Mouse (Mus musculus): ENCODE measurements at regions not wholly inside any gene's neighbourhood (a gene's known extent, or its start where the extent isn't known, plus 50 kb on each side); places are given as distances from the start of the nearest gene placed in this dataset.

GRCm38 (mm10) chr12:43831976-43832375, 378.1 kb downstream of the Dnajb9 start:
- H3K4me3 ChIP-seq = no peak overlapping the region
- intact Hi-C loops (cut with DNase I) = no loop called here
- no peak overlapping the region for H3K9ac ChIP-seq (ENCODE audit: low read depth, low read length)
- WGBS = 46% methylated on average over 1 of the region's 1 CpGs
- no peak for DNase-seq
- TF ChIP-seq CTCF (IDR thresholded peaks at IDR 0.05) (no peak), EP300 (IDR thresholded peaks at IDR 0.05; ENCODE audit: insufficient read depth, low read depth, low read length) (no peak), POLR2A (IDR thresholded peaks at IDR 0.05; ENCODE audit: insufficient read depth, low read depth, low read length) (no peak)
- H3K27ac ChIP-seq = no peak overlapping the region
- H3K27me3 ChIP-seq (ENCODE audit: control insufficient read depth, insufficient read depth, low read length) = no peaks in the 10 kb centered on the region
- H3K4me1 ChIP-seq (ENCODE audit: control insufficient read depth, insufficient read depth, low read length) = no peaks in the 10 kb centered on the region
- no peaks in the 10 kb centered on the region for H3K79me2 ChIP-seq (replicated peaks; ENCODE audit: control insufficient read depth, insufficient read depth, low read length)
- H3K36me3 ChIP-seq (ENCODE audit: control insufficient read depth, insufficient read depth, low read length) = no peaks in the 10 kb centered on the region

GRCm38 (mm10) chr12:43828641-43829040, 381.5 kb downstream of the Dnajb9 start:
- no peak for TF ChIP-seq CTCF (IDR thresholded peaks at IDR 0.05)
- no peak for TF ChIP-seq EP300 (IDR thresholded peaks at IDR 0.05; ENCODE audit: insufficient read depth, low read depth, low read length)
- TF ChIP-seq POLR2A (IDR thresholded peaks at IDR 0.05; ENCODE audit: insufficient read depth, low read depth, low read length) = no peak
- H3K9ac ChIP-seq (ENCODE audit: low read depth, low read length) = no peak overlapping the region
- H3K4me1 ChIP-seq (ENCODE audit: control insufficient read depth, insufficient read depth, low read length) = no peaks in the 10 kb centered on the region
- no peak overlapping the region for H3K4me3 ChIP-seq
- no peak for DNase-seq
- intact Hi-C loops (cut with DNase I) = no loop called here
- no peaks in the 10 kb centered on the region for H3K79me2 ChIP-seq (replicated peaks; ENCODE audit: control insufficient read depth, insufficient read depth, low read length)
- no peaks in the 10 kb centered on the region for H3K27me3 ChIP-seq (ENCODE audit: control insufficient read depth, insufficient read depth, low read length)
- no peaks in the 10 kb centered on the region for H3K36me3 ChIP-seq (ENCODE audit: control insufficient read depth, insufficient read depth, low read length)
- no peak overlapping the region for H3K27ac ChIP-seq

GRCm38 (mm10) chr12:43827901-43828300, 382.2 kb downstream of the Dnajb9 start:
- Histone ChIP-seq H3K36me3 (ENCODE audit: control insufficient read depth, insufficient read depth, low read length) (no peaks in the 10 kb centered on the region), H3K9ac (ENCODE audit: low read depth, low read length) (no peak overlapping the region), H3K27me3 (ENCODE audit: control insufficient read depth, insufficient read depth, low read length) (no peaks in the 10 kb centered on the region), H3K27ac (no peak overlapping the region), H3K4me3 (no peak overlapping the region), H3K79me2 (replicated peaks; ENCODE audit: control insufficient read depth, insufficient read depth, low read length) (no peaks in the 10 kb centered on the region), H3K4me1 (ENCODE audit: control insufficient read depth, insufficient read depth, low read length) (no peaks in the 10 kb centered on the region)
- no peak for DNase-seq
- WGBS = 60% methylated on average over 6 of the region's 6 CpGs
- TF ChIP-seq EP300 (IDR thresholded peaks at IDR 0.05; ENCODE audit: insufficient read depth, low read depth, low read length) (no peak), POLR2A (IDR thresholded peaks at IDR 0.05; ENCODE audit: insufficient read depth, low read depth, low read length) (no peak), CTCF (IDR thresholded peaks at IDR 0.05) (no peak)
- intact Hi-C loops (cut with DNase I) = no loop called here

GRCm38 (mm10) chr12:43827296-43827695, 382.8 kb downstream of the Dnajb9 start:
- Histone ChIP-seq H3K27ac (no peak overlapping the region), H3K36me3 (ENCODE audit: control insufficient read depth, insufficient read depth, low read length) (no peaks in the 10 kb centered on the region), H3K4me3 (no peak overlapping the region), H3K27me3 (ENCODE audit: control insufficient read depth, insufficient read depth, low read length) (no peaks in the 10 kb centered on the region), H3K79me2 (replicated peaks; ENCODE audit: control insufficient read depth, insufficient read depth, low read length) (no peaks in the 10 kb centered on the region), H3K4me1 (ENCODE audit: control insufficient read depth, insufficient read depth, low read length) (no peaks in the 10 kb centered on the region), H3K9ac (ENCODE audit: low read depth, low read length) (no peak overlapping the region)
- DNase-seq = no peak
- WGBS = 33% methylated on average over 3 of the region's 3 CpGs
- intact Hi-C loops (cut with DNase I) = no loop called here
- no peak for TF ChIP-seq CTCF (IDR thresholded peaks at IDR 0.05)
- no peak for TF ChIP-seq POLR2A (IDR thresholded peaks at IDR 0.05; ENCODE audit: insufficient read depth, low read depth, low read length)
- no peak for TF ChIP-seq EP300 (IDR thresholded peaks at IDR 0.05; ENCODE audit: insufficient read depth, low read depth, low read length)

GRCm38 (mm10) chr12:43813559-43813958, 396.6 kb downstream of the Dnajb9 start:
- Histone ChIP-seq H3K4me1 (ENCODE audit: control insufficient read depth, insufficient read depth, low read length) (no peaks in the 10 kb centered on the region), H3K79me2 (replicated peaks; ENCODE audit: control insufficient read depth, insufficient read depth, low read length) (no peaks in the 10 kb centered on the region), H3K36me3 (ENCODE audit: control insufficient read depth, insufficient read depth, low read length) (no peaks in the 10 kb centered on the region), H3K9ac (ENCODE audit: low read depth, low read length) (no peak overlapping the region), H3K27ac (no peak overlapping the region), H3K4me3 (no peak overlapping the region), H3K27me3 (ENCODE audit: control insufficient read depth, insufficient read depth, low read length) (no peaks in the 10 kb centered on the region)
- intact Hi-C loops (cut with DNase I) = no loop called here
- TF ChIP-seq POLR2A (IDR thresholded peaks at IDR 0.05; ENCODE audit: insufficient read depth, low read depth, low read length) (no peak), CTCF (IDR thresholded peaks at IDR 0.05) (peak; percentile 40), EP300 (IDR thresholded peaks at IDR 0.05; ENCODE audit: insufficient read depth, low read depth, low read length) (no peak)
- DNase-seq = no peak
- 15% methylated on average over 3 of the region's 3 CpGs for WGBS

- Histone ChIP-seq H3K27me3 (ENCODE audit: control insufficient read depth, insufficient read depth, low read length) (no peaks in the 10 kb centered on the region), H3K9ac (ENCODE audit: low read depth, low read length) (no peak overlapping the region), H3K79me2 (replicated peaks; ENCODE audit: control insufficient read depth, insufficient read depth, low read length) (no peaks in the 10 kb centered on the region), H3K36me3 (ENCODE audit: control insufficient read depth, insufficient read depth, low read length) (no peaks in the 10 kb centered on the region), H3K4me1 (ENCODE audit: control insufficient read depth, insufficient read depth, low read length) (no peaks in the 10 kb centered on the region), H3K27ac (no peak overlapping the region), H3K4me3 (no peak overlapping the region)
- WGBS = 86% methylated on average over 1 of the region's 1 CpGs
- TF ChIP-seq POLR2A (IDR thresholded peaks at IDR 0.05; ENCODE audit: insufficient read depth, low read depth, low read length) (no peak), EP300 (IDR thresholded peaks at IDR 0.05; ENCODE audit: insufficient read depth, low read depth, low read length) (no peak), CTCF (IDR thresholded peaks at IDR 0.05) (no peak)
- intact Hi-C loops (cut with DNase I) = no loop called here
- DNase-seq = no peak
Measured at GRCm38 (mm10) chr12:43772766-43773165, 437.4 kb downstream of the Dnajb9 start.

All from heart, adult 2 months (tissue).